Mouse (Mus musculus) stomach, embryonic 14.5 days (tissue): ENCODE measurements around the gene Gcnt1. TPM values are rescaled to one million over a fixed set of nuclear protein-coding genes. Genes with fewer than 3 reads are reported as not detected.

Source experiments
- ATAC-seq: fragments of 200-750 bp; cut with Nextera tagmentation; 2 replicates; pipeline ENCODE4 v1.8.0; 2017; ENCODE audit warnings: low read depth, moderate TSS enrichment; ENCODE audit not compliant: insufficient number of reproducible peaks, insufficient read depth, low FRiP score
- H3K27ac ChIP-seq: fragments of 300-500 bp; sonication (generic); 2 replicates; pipeline ENCODE4 v1.5.1; 2014; ENCODE audit warnings: mild to moderate bottlenecking, low read length, moderate library complexity, mixed read lengths
- H3K27me3 ChIP-seq: fragments of 300-500 bp; sonication (generic); 2 replicates; pipeline ENCODE4 v1.6.1; 2014; ENCODE audit warnings: low read length, control low read depth, mixed read lengths; ENCODE audit not compliant: control insufficient read depth, insufficient read depth
- H3K36me3 ChIP-seq: fragments of 300-500 bp; sonication (generic); 2 replicates; pipeline ENCODE4 v1.6.1; 2014; ENCODE audit warnings: mild to moderate bottlenecking, control low read depth, low read length, moderate library complexity, mixed read lengths; ENCODE audit not compliant: control insufficient read depth, insufficient read depth
- H3K4me1 ChIP-seq: fragments of 300-500 bp; sonication (generic); 2 replicates; pipeline ENCODE4 v1.6.1; 2014; ENCODE audit warnings: low read length, control low read depth, mixed read lengths; ENCODE audit not compliant: control insufficient read depth, insufficient read depth
- H3K4me2 ChIP-seq: fragments of 300-500 bp; sonication (generic); replicated peaks from 2 replicates; pipeline ENCODE4 v1.6.1; 2014; ENCODE audit warnings: low read depth, low read length, control low read depth
- H3K4me3 ChIP-seq: fragments of 300-500 bp; sonication (generic); 2 replicates; pipeline ENCODE4 v1.5.1; 2014; ENCODE audit warnings: low read depth, low read length, control low read depth
- H3K9ac ChIP-seq: fragments of 300-500 bp; sonication (generic); replicated peaks from 2 replicates; pipeline ENCODE4 v1.6.1; 2014; ENCODE audit warnings: low read depth, mild to moderate bottlenecking, control low read depth, low read length, moderate library complexity, mixed read lengths
- H3K9me3 ChIP-seq: fragments of 300-500 bp; sonication (generic); 2 replicates; pipeline ENCODE4 v1.6.1; 2016; ENCODE audit warnings: low read depth, low read length, control low read depth; ENCODE audit not compliant: control insufficient read depth
- WGBS: fragments of 180-500 bp; shearing (Covaris S2); extraction: QIAGEN DNeasy Blood & Tissue Kit; methylation state at CpG from one replicate; pipeline ENCODE4 v1.1.7; 2014; 5-methylcytosine and 5-hydroxymethylcytosine counted together
- polyA plus RNA-seq: library from polyadenylated mRNA; unstranded; fragments of >200 nt; fragmentation: Nextera tagmentation; extraction: Ambion mirVana; gene quantifications from 2 replicates; pipeline ENCODE4 v1.2.1, GENCODE M21; 2014

Gene Gcnt1
- 4.6 and 5.3 TPM in 2 replicates for polyA plus RNA-seq

DNA sequence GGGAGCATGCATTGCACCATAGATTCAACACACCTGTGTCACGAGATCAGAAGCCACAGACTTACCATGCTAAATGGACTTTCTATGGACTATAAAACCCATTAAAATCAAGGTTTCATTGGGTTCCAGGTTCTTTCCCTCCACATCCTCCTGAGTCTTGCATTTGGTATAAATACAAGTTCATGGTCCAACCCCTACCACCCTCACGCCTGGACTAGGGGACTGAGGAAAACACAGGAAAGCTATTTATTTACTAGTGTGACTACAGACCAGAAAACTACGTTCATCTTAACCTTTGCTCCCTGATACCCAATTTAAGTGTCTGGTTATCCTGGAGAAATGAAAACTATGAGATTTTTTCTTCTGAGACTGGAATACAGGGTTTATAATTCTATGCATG, at the start of gene Gcnt1:
Gene Gcnt1, minus strand, starts transcription at position 144 of the 400 bp plus-strand sequence.
- no peaks in the 10 kb centered on the region for H3K4me1 ChIP-seq
- no peak within 1 kb of the TSS for H3K9ac ChIP-seq
- no peaks in the 10 kb centered on the region for H3K9me3 ChIP-seq
- H3K4me2 ChIP-seq: no peak within 1 kb of the TSS
- no peak within 1 kb of the TSS for H3K27ac ChIP-seq
- H3K27me3 ChIP-seq: no peaks in the 10 kb centered on the region
- ATAC-seq: no peak
- H3K4me3 ChIP-seq: no peak within 1 kb of the TSS
- H3K36me3 ChIP-seq: no peaks in the 10 kb centered on the region
- 86% methylated on average over 3 of the region's 3 CpGs for WGBS

DNA sequence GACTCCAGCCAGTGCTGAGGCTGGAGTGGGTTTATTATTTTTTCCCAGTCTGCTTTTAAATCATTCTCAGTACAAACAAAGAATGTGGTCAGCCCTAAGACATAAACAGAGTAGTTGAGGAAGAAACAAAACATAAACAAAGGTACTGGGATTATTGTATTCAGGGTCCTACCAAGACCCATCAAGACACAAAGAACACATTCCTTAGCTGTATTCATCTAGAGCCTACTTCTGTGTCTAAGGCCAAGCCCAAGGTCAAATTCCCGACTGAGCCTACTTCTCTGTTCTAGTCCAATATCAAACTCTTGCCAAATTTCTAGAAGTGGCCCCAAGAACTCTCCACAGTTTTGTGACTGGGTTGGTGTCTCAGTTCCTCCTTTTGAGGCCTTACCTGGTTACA, 45.2 kb upstream of the Gcnt1 start:
- Histone ChIP-seq H3K4me2 (no peak overlapping the region), H3K9me3 (no peaks in the 10 kb centered on the region), H3K36me3 (no peaks in the 10 kb centered on the region), H3K4me1 (no peaks in the 10 kb centered on the region), H3K27me3 (no peaks in the 10 kb centered on the region), H3K9ac (no peak overlapping the region), H3K4me3 (no peak overlapping the region), H3K27ac (no peak overlapping the region)
- WGBS: 59% methylated on average over 1 of the region's 1 CpGs
- no peak for ATAC-seq

DNA sequence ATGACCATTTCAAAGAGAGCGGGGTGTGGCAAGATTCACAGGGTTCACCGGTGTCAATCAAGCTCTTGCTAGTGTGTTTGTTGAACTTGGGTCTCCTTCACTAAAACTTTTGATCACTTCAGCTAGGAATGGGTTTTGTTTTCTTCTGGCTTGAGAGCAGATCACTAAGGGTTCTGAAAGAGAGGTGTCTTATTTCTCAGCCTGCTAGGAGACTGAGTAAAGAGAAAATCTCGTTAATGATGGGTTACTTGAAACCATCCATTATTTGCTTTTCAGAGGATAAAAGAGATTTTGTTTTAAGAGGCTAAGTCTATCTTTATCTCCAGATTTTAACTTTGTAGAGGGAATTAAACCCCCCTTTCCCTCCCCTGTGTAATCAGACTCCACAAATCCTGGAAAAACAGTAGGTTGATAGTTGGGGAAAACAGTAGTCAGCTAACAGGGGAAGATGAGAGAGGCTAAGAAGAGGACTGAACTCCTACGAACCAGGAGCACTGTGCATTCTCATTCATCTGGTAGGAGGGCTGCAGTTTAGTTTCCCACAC, 40.3 kb upstream of the Gcnt1 start:
- Histone ChIP-seq H3K4me3 (no peak overlapping the region), H3K36me3 (no peaks in the 10 kb centered on the region), H3K27me3 (no peaks in the 10 kb centered on the region), H3K27ac (no peak overlapping the region), H3K4me1 (no peaks in the 10 kb centered on the region), H3K9me3 (no peaks in the 10 kb centered on the region), H3K9ac (no peak overlapping the region), H3K4me2 (no peak overlapping the region)
- ATAC-seq: no peak
- WGBS: 46% methylated on average over 4 of the region's 4 CpGs

DNA sequence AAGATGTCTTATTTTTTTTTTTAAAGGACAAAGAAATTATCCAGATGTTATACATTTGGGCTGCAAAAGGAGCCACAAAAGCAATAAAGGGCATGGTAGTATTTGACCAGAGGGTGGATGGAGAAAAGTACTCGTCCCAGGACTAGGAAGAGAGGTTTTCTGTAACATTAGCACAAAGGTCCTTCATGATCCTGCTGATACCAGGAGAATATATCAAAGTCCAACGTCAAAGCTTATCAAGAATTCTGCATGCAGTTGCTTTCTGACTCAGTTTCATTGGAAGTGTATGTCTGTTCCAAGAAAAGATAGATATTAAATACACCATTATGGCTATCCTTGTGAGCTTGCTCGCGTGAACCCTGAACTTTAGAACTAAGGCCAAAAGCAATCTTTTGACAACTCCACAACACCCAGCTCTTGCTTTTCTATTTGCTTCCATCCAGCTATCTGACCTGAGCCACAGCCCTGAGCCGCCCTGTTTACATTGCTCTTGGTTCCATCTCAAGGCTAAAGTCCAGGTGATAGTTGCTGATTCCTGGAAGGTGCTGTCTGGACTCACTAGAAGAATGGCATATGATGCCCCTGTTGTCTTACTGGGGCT, 37.9 kb upstream of the Gcnt1 start:
- Histone ChIP-seq H3K9ac (no peak overlapping the region), H3K4me2 (no peak overlapping the region), H3K4me3 (no peak overlapping the region), H3K36me3 (no peaks in the 10 kb centered on the region), H3K27me3 (no peaks in the 10 kb centered on the region), H3K4me1 (no peaks in the 10 kb centered on the region), H3K27ac (peak overlapping the region; percentile 2; the same call in 1 of the 2 replicates), H3K9me3 (no peaks in the 10 kb centered on the region; the same call in 1 of the 2 replicates)
- WGBS: 70% methylated on average over 5 of the region's 5 CpGs
- no peak for ATAC-seq

DNA sequence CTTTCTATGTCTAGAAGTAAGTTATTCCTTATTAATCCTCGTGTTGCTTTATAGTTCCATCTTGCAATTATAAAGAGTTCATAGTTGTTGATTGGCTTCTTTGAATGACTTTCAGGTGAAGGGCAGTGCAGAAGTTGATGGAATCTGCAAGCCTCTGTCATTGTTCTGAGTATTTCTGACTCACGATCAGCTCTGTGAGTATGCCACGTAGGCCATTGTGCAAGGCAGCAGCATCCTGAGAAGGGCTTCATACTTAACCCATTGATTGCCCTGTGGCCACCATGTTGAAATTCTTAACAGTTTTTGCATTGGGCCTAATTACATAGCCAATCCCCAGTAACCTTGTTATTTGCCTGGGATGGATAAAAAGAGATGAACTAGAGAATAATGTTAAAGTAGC, 36.7 kb upstream of the Gcnt1 start:
- ATAC-seq: no peak
- Histone ChIP-seq H3K9me3 (no peaks in the 10 kb centered on the region; the same call in 1 of the 2 replicates), H3K27ac (no peak overlapping the region), H3K4me3 (no peak overlapping the region), H3K9ac (no peak overlapping the region), H3K36me3 (no peaks in the 10 kb centered on the region), H3K4me1 (no peaks in the 10 kb centered on the region), H3K27me3 (no peaks in the 10 kb centered on the region), H3K4me2 (no peak overlapping the region)
- 62% methylated on average over 3 of the region's 3 CpGs for WGBS

DNA sequence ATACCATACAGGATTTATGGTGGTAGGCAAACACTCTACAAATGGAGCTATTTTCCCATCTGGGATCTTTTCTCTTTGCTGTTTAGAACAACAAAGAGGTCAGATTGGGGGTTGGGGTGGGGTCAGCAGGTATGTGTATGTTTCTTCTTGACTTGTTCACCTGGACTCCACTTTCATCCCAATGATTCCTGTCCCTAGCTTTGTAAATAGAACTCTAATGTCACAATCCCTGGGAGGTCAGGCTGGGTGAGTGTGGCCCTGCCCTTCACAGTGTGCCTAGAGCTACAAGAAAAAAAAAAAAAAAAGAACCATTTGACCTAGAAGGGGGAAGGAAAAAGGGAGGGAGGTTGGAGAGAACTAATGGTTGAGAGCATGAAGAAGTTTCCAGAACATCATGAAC, 35.9 kb upstream of the Gcnt1 start:
- no peaks in the 10 kb centered on the region; the same call in 1 of the 2 replicates for H3K9me3 ChIP-seq
- no peaks in the 10 kb centered on the region for H3K36me3 ChIP-seq
- H3K4me2 ChIP-seq: no peak overlapping the region
- no peak overlapping the region for H3K4me3 ChIP-seq
- no peaks in the 10 kb centered on the region for H3K4me1 ChIP-seq
- H3K27me3 ChIP-seq: no peaks in the 10 kb centered on the region
- H3K27ac ChIP-seq: no peak overlapping the region
- no peak for ATAC-seq
- H3K9ac ChIP-seq: no peak overlapping the region

DNA sequence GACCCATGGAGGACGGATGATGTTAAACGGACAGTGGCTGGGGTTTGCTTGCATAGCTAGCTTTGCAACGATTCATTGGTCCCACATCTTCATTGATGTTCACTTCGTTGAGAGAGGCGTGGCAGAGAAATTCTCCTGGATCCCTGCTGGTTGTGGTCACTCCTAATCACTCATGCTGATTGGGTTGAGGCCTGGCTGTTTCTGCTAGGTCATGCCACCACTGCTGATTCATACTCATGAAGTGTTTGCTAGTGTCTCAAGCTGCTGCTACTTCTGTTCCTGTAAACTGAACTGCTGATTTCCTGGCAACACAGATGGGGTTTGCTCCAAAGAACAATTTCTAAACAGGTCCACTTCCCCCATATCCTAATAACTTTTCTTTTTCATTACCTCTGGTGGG, 34.2 kb upstream of the Gcnt1 start:
- no peaks in the 10 kb centered on the region; the same call in 1 of the 2 replicates for H3K9me3 ChIP-seq
- H3K27ac ChIP-seq: no peak overlapping the region
- H3K4me1 ChIP-seq: no peaks in the 10 kb centered on the region
- H3K9ac ChIP-seq: no peak overlapping the region
- H3K4me2 ChIP-seq: no peak overlapping the region
- H3K4me3 ChIP-seq: no peak overlapping the region
- no peaks in the 10 kb centered on the region for H3K36me3 ChIP-seq
- WGBS: 86% methylated on average over 5 of the region's 5 CpGs
- H3K27me3 ChIP-seq: no peaks in the 10 kb centered on the region
- ATAC-seq: no peak

DNA sequence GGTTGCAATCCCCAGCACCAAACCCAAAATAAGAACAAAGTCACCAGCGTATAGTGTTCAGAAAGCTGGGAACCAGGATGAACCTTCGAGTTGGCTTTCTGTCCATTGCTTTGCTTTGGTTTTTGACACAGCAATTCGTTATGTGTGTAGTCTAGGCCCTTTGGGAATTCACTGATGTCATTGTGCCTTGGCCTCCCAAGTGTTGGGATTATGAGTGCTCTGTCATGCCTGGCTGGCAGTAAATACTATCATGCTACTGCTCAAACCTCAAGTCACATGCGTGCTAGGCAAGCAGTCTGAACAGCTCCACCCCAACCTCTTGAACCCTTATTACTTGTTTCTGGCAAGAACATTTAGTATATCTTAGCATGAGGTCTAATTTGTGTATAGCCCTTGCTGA, 30.5 kb upstream of the Gcnt1 start:
- no peaks in the 10 kb centered on the region for H3K27me3 ChIP-seq
- H3K4me1 ChIP-seq: no peaks in the 10 kb centered on the region
- no peaks in the 10 kb centered on the region; the same call in 1 of the 2 replicates for H3K9me3 ChIP-seq
- H3K36me3 ChIP-seq: peaks cover 15% of the 10 kb centered on the region
- H3K4me3 ChIP-seq: no peak overlapping the region
- H3K9ac ChIP-seq: no peak overlapping the region
- H3K27ac ChIP-seq: no peak overlapping the region
- no peak overlapping the region for H3K4me2 ChIP-seq
- WGBS: 93% methylated on average over 4 of the region's 4 CpGs
- ATAC-seq: no peak

DNA sequence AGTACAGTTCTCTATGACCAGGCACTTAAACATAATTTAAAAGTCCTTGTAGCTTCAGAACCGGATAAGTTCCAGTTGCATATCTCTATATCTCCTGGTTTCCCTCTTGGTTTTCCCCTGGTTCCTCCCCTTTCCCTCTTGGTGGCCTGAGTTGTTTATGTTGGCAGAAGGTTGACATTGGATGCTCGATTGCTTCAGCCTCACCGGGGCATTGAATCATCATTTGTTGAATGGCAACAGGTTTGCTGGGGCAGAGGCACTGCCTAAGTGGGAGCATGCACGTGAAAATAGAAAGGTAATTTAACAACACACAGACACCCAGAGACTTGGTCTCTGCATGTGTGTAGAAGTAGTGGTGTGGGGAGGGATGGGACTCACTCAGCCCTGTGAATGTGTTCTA, 27.9 kb upstream of the Gcnt1 start:
- no peak overlapping the region for H3K4me2 ChIP-seq

More for the DNA sequence above, 27.9 kb upstream of the Gcnt1 start:
- H3K27me3 ChIP-seq: no peaks in the 10 kb centered on the region
- ATAC-seq: no peak
- H3K4me1 ChIP-seq: no peaks in the 10 kb centered on the region
- H3K9me3 ChIP-seq: no peaks in the 10 kb centered on the region
- WGBS: 66% methylated on average over 4 of the region's 4 CpGs
- H3K9ac ChIP-seq: no peak overlapping the region
- H3K27ac ChIP-seq: no peak overlapping the region
- no peak overlapping the region for H3K4me3 ChIP-seq
- H3K36me3 ChIP-seq: peaks cover 17% of the 10 kb centered on the region
